8 mouse cellular contexts compared by ENCODE assay signal in the genomic region with DNA sequence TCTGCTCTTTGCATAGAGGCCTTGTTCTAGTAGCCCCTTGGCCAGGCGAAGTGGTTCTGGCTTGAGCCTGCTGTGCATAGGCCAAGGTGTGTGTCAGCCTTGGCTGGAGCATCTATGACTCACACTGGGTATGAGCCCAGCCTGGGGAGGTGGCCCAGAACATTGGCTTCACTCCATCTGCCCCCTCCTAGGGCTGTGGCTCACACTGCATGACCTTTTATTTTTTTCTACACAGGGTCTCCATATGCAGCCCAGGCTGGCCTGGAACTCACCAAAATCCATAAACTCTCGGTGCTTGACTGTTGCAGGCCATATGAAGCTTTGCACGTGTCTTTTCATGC. TPM values are rescaled to one million over a fixed set of nuclear protein-coding genes. Genes with fewer than 3 reads are reported as not detected.
A peak's percentile ranks its signal among the peaks of the same experiment; 100 is the strongest.
DNase-seq lines count a peak whose midpoint lies in the region; ATAC-seq and TF ChIP-seq lines count a peak whose summit lies in the region.

No protein-coding gene starts in this region.

- 0 out of 2 replicates have a peak overlapping the region, but pooled peaks have one; percentile 7 for H3K4me2 ChIP-seq in embryonic facial prominence, embryonic 13.5 days
- H3K4me2 ChIP-seq in hindbrain, embryonic 14.5 days (replicated peaks), result peak overlapping the region; percentile 86; the same call in 1 of the 2 replicates

- 78% methylated on average over 3 of the region's 3 CpGs for WGBS in embryonic facial prominence, embryonic 13.5 days
- 84% methylated on average over 3 of the region's 3 CpGs for WGBS in hindbrain, embryonic 14.5 days

- peak overlapping the region; percentile 49; the same call in 1 of the 2 replicates for H3K9ac ChIP-seq in embryonic facial prominence, embryonic 13.5 days
- no peak overlapping the region for H3K9ac ChIP-seq in hindbrain, embryonic 14.5 days

- POLR2A ChIA-PET in Patski (lab: Charles Lee), result interaction anchor here (3.2 kb wide), 1 partner anchor 29 kb away, joined by 31 read pairs; a partner anchor contains a TSS

- H3K27ac ChIP-seq in embryonic facial prominence, embryonic 13.5 days, result no peak overlapping the region; the same call in 1 of the 2 replicates
- H3K27ac ChIP-seq in hindbrain, embryonic 14.5 days, result no peak overlapping the region

- TF ChIP-seq CTCF in Patski (IDR thresholded peaks at IDR 0.05), result no peak

- ATAC-seq in Patski, result peak; percentile 24
- no peak for ATAC-seq in embryonic facial prominence, embryonic 13.5 days (ENCODE audit: insufficient number of reproducible peaks, insufficient read depth, low FRiP score, low TSS enrichment, low read depth)
- ATAC-seq in hindbrain, embryonic 14.5 days (ENCODE audit: low FRiP score), result no peak

- CTCF ChIA-PET in Patski (lab: Charles Lee), result interaction anchor here (1.0 to 5.3 kb wide), 3 partner anchors 31 to 60 kb away, joined by 3 to 45 read pairs (median 7); a partner anchor contains a TSS

- in situ Hi-C loops in Patski (cut with MboI; ENCODE audit: low pct_unique_long_range_greater_than_20kb), result no loop called here

- H3K4me1 ChIP-seq in embryonic facial prominence, embryonic 13.5 days, result peaks cover 26% of the 10 kb centered on the region
- peaks cover 28% of the 10 kb centered on the region for H3K4me1 ChIP-seq in hindbrain, embryonic 14.5 days (replicated peaks; ENCODE audit: control insufficient read depth, insufficient read depth, low read length)

- no peaks in the 10 kb centered on the region for H3K9me3 ChIP-seq in embryonic facial prominence, embryonic 13.5 days
- H3K9me3 ChIP-seq in hindbrain, embryonic 14.5 days (ENCODE audit: control insufficient read depth, low read length), result no peaks in the 10 kb centered on the region

- no peak overlapping the region for H3K4me3 ChIP-seq in embryonic facial prominence, embryonic 13.5 days
- H3K4me3 ChIP-seq in hindbrain, embryonic 14.5 days (replicated peaks; ENCODE audit: low read length), result no peak overlapping the region

- DNase-seq in kidney, adult 11 months, result peak; percentile 44
- DNase-seq in kidney, adult 18-20 months, result no peak
- peak; percentile 83 for DNase-seq in Patski (ENCODE audit: low read depth, low spot score)
- no peak for DNase-seq in hindbrain, embryonic 14.5 days (ENCODE audit: low spot score)
- DNase-seq in skeletal muscle tissue, adult 2 months (ENCODE audit: low read depth, low spot score), result peak; percentile 93
- DNase-seq in thymus, postnatal 0 days (ENCODE audit: low spot score), result no peak
- DNase-seq in liver, result no peak

- H3K36me3 ChIP-seq in embryonic facial prominence, embryonic 13.5 days, result peaks cover 23% of the 10 kb centered on the region
- peaks cover 9% of the 10 kb centered on the region for H3K36me3 ChIP-seq in hindbrain, embryonic 14.5 days (replicated peaks; ENCODE audit: control insufficient read depth, insufficient read depth)

- no peaks in the 10 kb centered on the region for H3K27me3 ChIP-seq in Patski
- H3K27me3 ChIP-seq in embryonic facial prominence, embryonic 13.5 days, result no peaks in the 10 kb centered on the region
- no peaks in the 10 kb centered on the region for H3K27me3 ChIP-seq in hindbrain, embryonic 14.5 days (ENCODE audit: control insufficient read depth, insufficient read depth, low read length)

RNA-seq across cellular contexts. Expression of a gene that starts 0.4 kb away (rescaled TPM):
- polyA plus RNA-seq in Patski (2021), result 0.06 TPM
- 0.07 TPM in 1 of 2 replicates, not detected in the other for polyA plus RNA-seq in embryonic facial prominence, embryonic 13.5 days (2015; fragmentation: Nextera tagmentation; extraction: Ambion mirVana)
- 0.07 and 0.15 TPM in 2 replicates for polyA plus RNA-seq in hindbrain, embryonic 14.5 days (2014; fragmentation: Nextera tagmentation; extraction: Ambion mirVana)
- 0.04 and 0.06 TPM in 2 replicates for polyA plus RNA-seq in thymus, postnatal 0 days (2015; fragmentation: Nextera tagmentation; extraction: Ambion mirVana)

RNA-seq across cellular contexts. Expression of a gene that starts 4.1 kb away (rescaled TPM):
- 376 TPM for polyA plus RNA-seq in Patski (2021)
- 54.7 and 68.5 TPM in 2 replicates for polyA plus RNA-seq in embryonic facial prominence, embryonic 13.5 days (2015; fragmentation: Nextera tagmentation; extraction: Ambion mirVana)
- 128 and 144 TPM in 2 replicates for polyA plus RNA-seq in hindbrain, embryonic 14.5 days (2014; fragmentation: Nextera tagmentation; extraction: Ambion mirVana)
- 85.7 and 111 TPM in 2 replicates for polyA plus RNA-seq in thymus, postnatal 0 days (2015; fragmentation: Nextera tagmentation; extraction: Ambion mirVana)

RNA-seq across cellular contexts. Expression of a gene that starts 15.5 kb away (rescaled TPM):
- polyA plus RNA-seq in Patski (2021), result 1.1 TPM
- polyA plus RNA-seq in embryonic facial prominence, embryonic 13.5 days (2015; fragmentation: Nextera tagmentation; extraction: Ambion mirVana), result not detected in 2 replicates
- polyA plus RNA-seq in hindbrain, embryonic 14.5 days (2014; fragmentation: Nextera tagmentation; extraction: Ambion mirVana), result not detected in 2 replicates
- polyA plus RNA-seq in thymus, postnatal 0 days (2015; fragmentation: Nextera tagmentation; extraction: Ambion mirVana), result 0.29 and 0.32 TPM in 2 replicates

RNA-seq across cellular contexts. Expression of a gene that starts 20.7 kb away (rescaled TPM):
- 15.0 TPM for polyA plus RNA-seq in Patski (2021)
- polyA plus RNA-seq in embryonic facial prominence, embryonic 13.5 days (2015; fragmentation: Nextera tagmentation; extraction: Ambion mirVana), result 0.13 and 0.14 TPM in 2 replicates
- 0.21 and 0.32 TPM in 2 replicates for polyA plus RNA-seq in hindbrain, embryonic 14.5 days (2014; fragmentation: Nextera tagmentation; extraction: Ambion mirVana)
- 0.28 and 0.35 TPM in 2 replicates for polyA plus RNA-seq in thymus, postnatal 0 days (2015; fragmentation: Nextera tagmentation; extraction: Ambion mirVana)

RNA-seq across cellular contexts. Expression of a gene that starts 29.8 kb away (rescaled TPM):
- polyA plus RNA-seq in Patski (2021), result 189 TPM
- 248 and 270 TPM in 2 replicates for polyA plus RNA-seq in embryonic facial prominence, embryonic 13.5 days (2015; fragmentation: Nextera tagmentation; extraction: Ambion mirVana)
- 180 and 197 TPM in 2 replicates for polyA plus RNA-seq in hindbrain, embryonic 14.5 days (2014; fragmentation: Nextera tagmentation; extraction: Ambion mirVana)
- polyA plus RNA-seq in thymus, postnatal 0 days (2015; fragmentation: Nextera tagmentation; extraction: Ambion mirVana), result 333 and 377 TPM in 2 replicates

Comparison
In these comparisons a context has a peak if more than half of its experiments do, and no peak if none do; other contexts are left out.
1. DNase-seq: peak in kidney, adult 11 months (single experiment), Patski (single experiment) and skeletal muscle tissue, adult 2 months (single experiment); none in kidney, adult 18-20 months (single experiment), hindbrain, embryonic 14.5 days (single experiment), thymus, postnatal 0 days (single experiment) and liver (single experiment).